Mouse (Mus musculus) hindbrain, embryonic 12.5 days (tissue): Measurements from ENCODE around the gene Kank4. TPM values are rescaled to one million over a fixed set of nuclear protein-coding genes. Genes with fewer than 3 reads are reported as not detected.
A peak's percentile ranks its signal among the peaks of the same experiment; 100 is the strongest.
"Not testable (repeated sequence)": the region's sequence is repeated elsewhere in the genome, so short reads cannot be mapped to it uniquely, and the experiment has no call there.

ENCODE experiments used
- ATAC-seq: fragments of 200-750 bp; cut with Nextera tagmentation; 2 replicates; pipeline ENCODE4 v1.8.0; 2017; ENCODE audit warnings: moderate TSS enrichment; ENCODE audit not compliant: low FRiP score
- H3K27ac ChIP-seq: fragments of 300-500 bp; sonication (generic); 2 replicates; pipeline ENCODE4 v1.5.1; 2016; ENCODE audit warnings: mild to moderate bottlenecking
- H3K27me3 ChIP-seq: fragments of 300-500 bp; sonication (generic); 2 replicates; pipeline ENCODE4 v1.6.1; 2016; ENCODE audit warnings: mild to moderate bottlenecking
- H3K36me3 ChIP-seq: fragments of 300-500 bp; sonication (generic); 2 replicates; pipeline ENCODE4 v1.6.1; 2016; ENCODE audit warnings: mild to moderate bottlenecking
- H3K4me1 ChIP-seq: fragments of 300-500 bp; sonication (generic); 2 replicates; pipeline ENCODE4 v1.6.1; 2016
- H3K4me2 ChIP-seq: fragments of 300-500 bp; sonication (generic); replicated peaks from 2 replicates; pipeline ENCODE4 v1.6.1; 2016; ENCODE audit warnings: mild to moderate bottlenecking
- H3K4me3 ChIP-seq: fragments of 300-500 bp; sonication (generic); 2 replicates; pipeline ENCODE4 v1.5.1; 2016; ENCODE audit warnings: mild to moderate bottlenecking
- H3K9ac ChIP-seq: fragments of 300-500 bp; sonication (generic); 2 replicates; pipeline ENCODE4 v1.6.1; 2016; ENCODE audit warnings: mild to moderate bottlenecking, moderate library complexity
- H3K9me3 ChIP-seq: fragments of 300-500 bp; sonication (generic); replicated peaks from 2 replicates; pipeline ENCODE4 v1.6.1; 2016; ENCODE audit warnings: mild to moderate bottlenecking
- WGBS: fragments of 180-500 bp; shearing (Covaris S2); methylation state at CpG from one replicate; pipeline ENCODE4 v1.1.7; 2016; 5-methylcytosine and 5-hydroxymethylcytosine counted together
- polyA plus RNA-seq: library from polyadenylated mRNA; unstranded; fragments of >200 nt; fragmentation: Nextera tagmentation; extraction: Ambion mirVana; gene quantifications from 2 replicates; pipeline ENCODE4 v1.2.1, GENCODE M21; 2016

Kank4 gene
- 1.5 and 1.7 TPM in 2 replicates for polyA plus RNA-seq

- peak within 1 kb of the TSS; percentile 40; the same call in 1 of the 2 replicates for H3K27ac ChIP-seq
- H3K36me3 ChIP-seq, result no peaks in the 10 kb centered on the region
- H3K27me3 ChIP-seq, result peaks cover 56% of the 10 kb centered on the region
- ATAC-seq, result peak; percentile 81
- under 1% methylated on average over 63 of the region's 72 CpGs for WGBS
- H3K4me2 ChIP-seq, result peak within 1 kb of the TSS; percentile 99
- peak within 1 kb of the TSS; percentile 74 for H3K9ac ChIP-seq
- H3K9me3 ChIP-seq, result no peaks in the 10 kb centered on the region
- peak within 1 kb of the TSS; percentile 74 for H3K4me3 ChIP-seq
- peaks cover 6% of the 10 kb centered on the region; the same call in 1 of the 2 replicates for H3K4me1 ChIP-seq
Observed at GRCm38 (mm10) chr4:98817184-98817911, at the start of gene Kank4. TSS of gene Kank4 (minus strand) at chr4:98817537.

- WGBS, result 79% methylated on average over 14 of the region's 14 CpGs
- H3K4me3 ChIP-seq, result no peak overlapping the region
- no peaks in the 10 kb centered on the region for H3K36me3 ChIP-seq
- no peaks in the 10 kb centered on the region for H3K9me3 ChIP-seq
- H3K27ac ChIP-seq, result no peak overlapping the region
- no peak for ATAC-seq
- no peak overlapping the region for H3K4me2 ChIP-seq
- no peak overlapping the region for H3K9ac ChIP-seq
- no peaks in the 10 kb centered on the region for H3K4me1 ChIP-seq
- no peaks in the 10 kb centered on the region for H3K27me3 ChIP-seq
Observed at GRCm38 (mm10) chr4:98865386-98866237, 48.3 kb upstream of the Kank4 start.

GRCm38 (mm10) chr4:98864546-98864945 is 47.2 kb upstream of the Kank4 start:
- Histone ChIP-seq H3K36me3 (no peaks in the 10 kb centered on the region), H3K9ac (no peak overlapping the region), H3K27me3 (no peaks in the 10 kb centered on the region), H3K27ac (no peak overlapping the region), H3K9me3 (0 out of 2 replicates have a peak, but pooled peaks cover 2% of the 10 kb centered on the region), H3K4me1 (no peaks in the 10 kb centered on the region), H3K4me3 (no peak overlapping the region), H3K4me2 (no peak overlapping the region)
- 92% methylated on average over 3 of the region's 3 CpGs for WGBS
- no peak for ATAC-seq

GRCm38 (mm10) chr4:98864094-98864493 is 46.8 kb upstream of the Kank4 start:
- WGBS, result 71% methylated on average over 1 of the region's 2 CpGs

GRCm38 (mm10) chr4:98863451-98863850 is 46.1 kb upstream of the Kank4 start:
- Histone ChIP-seq H3K4me2 (no peak overlapping the region), H3K27ac (no peak overlapping the region), H3K9me3 (0 out of 2 replicates have a peak, but pooled peaks cover 3% of the 10 kb centered on the region), H3K27me3 (no peaks in the 10 kb centered on the region), H3K9ac (no peak overlapping the region), H3K4me1 (no peaks in the 10 kb centered on the region), H3K4me3 (no peak overlapping the region), H3K36me3 (no peaks in the 10 kb centered on the region)
- ATAC-seq, result no peak
- WGBS, result 85% methylated on average over 2 of the region's 2 CpGs

More at GRCm38 (mm10) chr4:98864094-98864493, 46.8 kb upstream of the Kank4 start:
- no peak overlapping the region for H3K4me3 ChIP-seq
- H3K9me3 ChIP-seq, result 0 out of 2 replicates have a peak, but pooled peaks cover 3% of the 10 kb centered on the region
- H3K4me2 ChIP-seq, result no peak overlapping the region
- H3K27ac ChIP-seq, result no peak overlapping the region
- no peaks in the 10 kb centered on the region for H3K4me1 ChIP-seq
- no peaks in the 10 kb centered on the region for H3K27me3 ChIP-seq
- H3K9ac ChIP-seq, result no peak overlapping the region
- H3K36me3 ChIP-seq, result no peaks in the 10 kb centered on the region
- no peak for ATAC-seq

GRCm38 (mm10) chr4:98858151-98858855 is 41.0 kb upstream of the Kank4 start:
- no peak overlapping the region for H3K4me3 ChIP-seq
- 0 out of 2 replicates have a peak, but pooled peaks cover 3% of the 10 kb centered on the region for H3K9me3 ChIP-seq
- H3K4me2 ChIP-seq, result no peak overlapping the region
- no peak overlapping the region for H3K27ac ChIP-seq
- H3K27me3 ChIP-seq, result no peaks in the 10 kb centered on the region
- no peaks in the 10 kb centered on the region for H3K36me3 ChIP-seq
- no peaks in the 10 kb centered on the region for H3K4me1 ChIP-seq
- H3K9ac ChIP-seq, result no peak overlapping the region
- 77% methylated on average over 4 of the region's 4 CpGs for WGBS
- ATAC-seq, result no peak

GRCm38 (mm10) chr4:98857037-98857648 is 39.8 kb upstream of the Kank4 start:
- WGBS, result 84% methylated on average over 11 of the region's 11 CpGs
- H3K4me3 ChIP-seq, result no peak overlapping the region
- H3K36me3 ChIP-seq, result no peaks in the 10 kb centered on the region
- no peak overlapping the region for H3K9ac ChIP-seq
- no peak overlapping the region for H3K4me2 ChIP-seq
- H3K4me1 ChIP-seq, result no peaks in the 10 kb centered on the region
- H3K27ac ChIP-seq, result no peak overlapping the region
- no peak for ATAC-seq
- no peaks in the 10 kb centered on the region for H3K27me3 ChIP-seq
- H3K9me3 ChIP-seq, result 0 out of 2 replicates have a peak, but pooled peaks cover 3% of the 10 kb centered on the region

GRCm38 (mm10) chr4:98853926-98854325 is 36.6 kb upstream of the Kank4 start:
- WGBS, result 92% methylated on average over 4 of the region's 4 CpGs
- Histone ChIP-seq H3K27ac (no peak overlapping the region), H3K4me2 (no peak overlapping the region), H3K4me3 (no peak overlapping the region), H3K4me1 (no peaks in the 10 kb centered on the region), H3K9ac (no peak overlapping the region), H3K27me3 (no peaks in the 10 kb centered on the region), H3K36me3 (no peaks in the 10 kb centered on the region), H3K9me3 (no peaks in the 10 kb centered on the region)
- ATAC-seq, result no peak

- H3K27me3 ChIP-seq, result not testable (repeated sequence)
- WGBS, result 81% methylated on average over 1 of the region's 1 CpGs
Observed at GRCm38 (mm10) chr4:98850485-98850884, 33.1 kb upstream of the Kank4 start.

GRCm38 (mm10) chr4:98847120-98847885 is 30.0 kb upstream of the Kank4 start:
- H3K4me2 ChIP-seq, result no peak overlapping the region
- H3K27ac ChIP-seq, result no peak overlapping the region
- ATAC-seq, result no peak
- no peak overlapping the region for H3K4me3 ChIP-seq
- H3K9me3 ChIP-seq, result no peaks in the 10 kb centered on the region
- H3K27me3 ChIP-seq, result peaks cover under 1% of the 10 kb centered on the region; the same call in 1 of the 2 replicates
- H3K4me1 ChIP-seq, result no peaks in the 10 kb centered on the region
- no peak overlapping the region for H3K9ac ChIP-seq
- WGBS, result 61% methylated on average over 6 of the region's 6 CpGs
- no peaks in the 10 kb centered on the region for H3K36me3 ChIP-seq

More at GRCm38 (mm10) chr4:98850485-98850884, 33.1 kb upstream of the Kank4 start:
- not testable (repeated sequence) for H3K9me3 ChIP-seq, H3K4me1 ChIP-seq, H3K4me2 ChIP-seq, H3K27ac ChIP-seq, ATAC-seq, H3K36me3 ChIP-seq, H3K4me3 ChIP-seq, H3K9ac ChIP-seq

- 56% methylated on average over 3 of the region's 3 CpGs for WGBS
- Histone ChIP-seq H3K4me3 (no peak overlapping the region), H3K9ac (no peak overlapping the region), H3K4me1 (no peaks in the 10 kb centered on the region), H3K4me2 (no peak overlapping the region), H3K9me3 (no peaks in the 10 kb centered on the region), H3K27me3 (peaks cover 4% of the 10 kb centered on the region; the same call in 1 of the 2 replicates), H3K27ac (no peak overlapping the region), H3K36me3 (no peaks in the 10 kb centered on the region)
- ATAC-seq, result no peak
Observed at GRCm38 (mm10) chr4:98846396-98846795, 29.1 kb upstream of the Kank4 start.
